Mouse (Mus musculus): ENCODE measurements around the gene Ing4. TPM values are rescaled to one million over a fixed set of nuclear protein-coding genes. Genes with fewer than 3 reads are reported as not detected.

Ing4 gene
- total RNA-seq, 1 experiment from 2014 or later: 52.8 TPM

GRCm38 (mm10) chr6:125088561-125089321, 49.2 kb downstream of the Ing4 start:
- peak; percentile 63 for ATAC-seq (replicated peaks; ENCODE audit: low read depth, poor library complexity, severe bottlenecking)

- peak; percentile 43 for ATAC-seq (replicated peaks; ENCODE audit: low read depth, poor library complexity, severe bottlenecking)
Observed at GRCm38 (mm10) chr6:125089521-125090321, 50.2 kb downstream of the Ing4 start.

GRCm38 (mm10) chr6:125090341-125091085, 51.0 kb downstream of the Ing4 start:
- ATAC-seq (replicated peaks; ENCODE audit: low read depth, poor library complexity, severe bottlenecking): no peak

- ATAC-seq (replicated peaks; ENCODE audit: low read depth, poor library complexity, severe bottlenecking): no peak
Observed at GRCm38 (mm10) chr6:125092372-125092771, 52.8 kb downstream of the Ing4 start.

DNA sequence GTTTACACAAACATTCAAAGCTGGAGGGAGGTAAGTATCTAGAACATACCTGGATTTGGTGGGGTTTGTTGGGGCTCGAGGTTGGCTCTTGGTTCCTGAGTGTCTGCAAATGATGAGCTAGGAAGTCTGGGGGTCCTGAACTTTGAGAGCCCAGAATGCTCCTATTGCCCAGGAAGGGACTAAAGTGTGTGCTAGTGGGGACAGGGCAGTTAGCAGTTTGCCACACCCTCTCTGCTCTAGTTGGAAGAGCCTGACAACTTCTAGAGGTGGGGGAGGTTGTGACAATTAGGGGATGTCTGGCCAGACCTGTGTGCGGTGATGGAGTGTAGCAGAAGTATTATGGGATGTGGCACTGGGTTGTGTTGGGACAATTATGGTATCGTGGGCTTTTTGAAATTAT, 55.3 kb downstream of the Ing4 start:
- ATAC-seq (replicated peaks; ENCODE audit: low read depth, poor library complexity, severe bottlenecking): no peak

DNA sequence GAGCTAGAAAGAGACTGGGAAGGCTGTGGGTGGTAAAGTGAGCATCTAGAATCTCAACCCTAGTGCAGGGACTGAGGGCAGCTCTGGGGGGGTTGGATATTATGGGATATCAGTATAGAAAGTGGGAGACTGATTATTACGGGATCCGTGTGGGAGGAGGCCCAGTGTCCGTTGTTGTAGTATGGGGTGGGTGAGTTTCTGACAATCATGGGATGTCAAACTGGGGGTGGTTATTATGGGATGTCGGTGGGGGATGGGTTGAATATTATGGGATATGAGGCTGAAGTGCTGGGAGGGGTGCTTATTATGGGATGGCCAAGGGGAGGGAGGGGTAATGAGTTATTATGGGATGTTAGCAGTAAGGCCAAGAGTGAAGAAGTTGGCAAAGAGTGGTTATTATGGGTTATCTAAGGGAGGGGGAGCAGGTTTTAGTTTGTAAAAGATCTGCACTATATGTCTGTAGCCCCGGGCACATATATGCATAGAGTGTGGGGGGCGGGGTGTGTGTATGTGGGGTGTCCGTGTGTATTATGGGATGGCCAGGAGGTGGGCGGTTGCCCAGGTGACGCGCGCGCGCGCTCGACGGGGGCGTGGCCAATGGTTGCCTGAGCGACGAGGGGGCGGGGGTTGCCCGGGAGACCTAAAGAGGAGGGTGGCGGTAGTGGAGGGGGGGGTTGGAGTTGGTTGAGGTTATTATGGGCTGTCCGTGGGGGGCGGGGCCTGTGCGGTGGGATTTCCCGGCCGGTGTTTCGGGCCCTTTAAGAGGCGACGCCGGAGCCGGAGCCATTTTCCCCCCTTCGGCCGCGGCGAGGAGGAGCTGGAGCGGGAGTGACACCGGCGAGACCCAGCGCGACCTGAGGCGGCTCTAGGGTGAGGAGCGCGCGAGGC, 56.1 kb downstream of the Ing4 start, which contains the start of gene Chd4:
Gene Chd4 (plus strand): TSS at position 591 of the 888 bp plus-strand sequence.
- ATAC-seq (replicated peaks; ENCODE audit: low read depth, poor library complexity, severe bottlenecking): peak; percentile 53

- no peak for ATAC-seq (replicated peaks; ENCODE audit: low read depth, poor library complexity, severe bottlenecking)
Observed at GRCm38 (mm10) chr6:125096279-125096596, 56.7 kb downstream of the Ing4 start.

- ATAC-seq (replicated peaks; ENCODE audit: low read depth, poor library complexity, severe bottlenecking): no peak; the same call in 1 of the 2 replicates
Observed at GRCm38 (mm10) chr6:125096597-125097345, 57.2 kb downstream of the Ing4 start.

DNA sequence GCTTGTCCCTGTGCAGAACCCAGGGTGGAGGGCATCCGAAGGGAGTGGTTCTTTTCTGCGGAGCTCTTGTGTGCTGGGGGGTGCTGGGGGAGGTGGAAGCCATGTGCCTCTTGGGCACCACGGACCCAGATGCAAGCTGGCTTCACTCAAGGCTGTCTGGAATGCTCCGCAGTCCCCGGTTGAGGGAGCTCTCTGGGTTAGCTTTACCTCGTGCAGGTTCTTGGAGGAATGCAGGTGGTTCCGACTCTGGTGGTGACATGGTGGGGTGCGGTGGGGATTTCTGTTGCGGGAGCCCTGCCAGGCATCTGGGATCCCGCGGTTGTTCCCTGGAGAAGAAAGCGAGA, 57.8 kb downstream of the Ing4 start:
- no peak for ATAC-seq (replicated peaks; ENCODE audit: low read depth, poor library complexity, severe bottlenecking)

GRCm38 (mm10) chr6:125097951-125098350, 58.4 kb downstream of the Ing4 start:
- ATAC-seq (replicated peaks; ENCODE audit: low read depth, poor library complexity, severe bottlenecking): no peak

DNA sequence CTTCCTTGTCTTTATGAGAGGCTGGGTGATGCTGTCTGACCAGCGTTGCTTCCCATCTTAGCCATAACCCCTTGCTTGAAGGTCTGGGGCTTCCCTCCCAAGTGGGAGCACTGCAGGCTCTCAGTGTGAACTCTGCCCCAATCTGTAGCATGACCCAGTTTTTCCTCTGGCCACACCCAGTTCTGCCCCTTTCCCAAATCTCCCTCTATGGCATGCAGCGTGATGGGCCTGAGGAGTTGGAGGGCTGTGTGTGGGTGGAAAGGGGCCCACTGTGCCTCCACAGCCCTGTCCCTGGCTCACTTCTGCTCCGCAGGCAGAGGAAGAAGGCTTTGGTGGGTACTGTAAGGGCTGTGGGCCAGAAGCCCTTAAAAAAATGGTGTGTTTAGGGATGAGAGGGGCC, 59.0 kb downstream of the Ing4 start:
- ATAC-seq (replicated peaks; ENCODE audit: low read depth, poor library complexity, severe bottlenecking): no peak

Other genes with a start within 250 kb of the Ing4 start
- 1.1 and 3.8 TPM in 2 replicates for gene Spsb2, start 231.1 kb upstream of the Ing4 start, total RNA-seq (2017)
- 158 and 197 TPM in 2 replicates for gene Tpi1, start 225.5 kb upstream of the Ing4 start, total RNA-seq (2017)
- 76.5 and 84.3 TPM in 2 replicates for gene Usp5, start 210.3 kb upstream of the Ing4 start, total RNA-seq (2017)
- gene Cdca3, start 210.2 kb upstream of the Ing4 start, total RNA-seq (2017): 73.5 and 92.1 TPM in 2 replicates
- not detected in 2 replicates for gene Gnb3, start 199.5 kb upstream of the Ing4 start, total RNA-seq (2017)
- gene P3h3, start 182.0 kb upstream of the Ing4 start, total RNA-seq (2017): 8.3 and 8.7 TPM in 2 replicates
- 0.24 and 0.32 TPM in 2 replicates for gene Gpr162, start 175.8 kb upstream of the Ing4 start, total RNA-seq (2017)
- gene Cd4, start 151.5 kb upstream of the Ing4 start, total RNA-seq (2017): 0.73 TPM in 2 replicates
- gene Lag3, start 128.1 kb upstream of the Ing4 start, total RNA-seq (2017): 0.82 and 1.6 TPM in 2 replicates
- gene Ptms, start 119.7 kb upstream of the Ing4 start, total RNA-seq (2017): 40.3 and 71.3 TPM in 2 replicates
- gene Mlf2, start 108.4 kb upstream of the Ing4 start, total RNA-seq (2017): 54.9 and 61.1 TPM in 2 replicates
- 45.6 and 48.1 TPM in 2 replicates for gene Cops7a, start 74.2 kb upstream of the Ing4 start, total RNA-seq (2017)
- gene Pianp, start 43.1 kb upstream of the Ing4 start, total RNA-seq (2017): not detected in 2 replicates
- 19.7 and 27.0 TPM in 2 replicates for gene Zfp384, start 30.6 kb upstream of the Ing4 start, total RNA-seq (2017)
- 2.3 and 5.4 TPM in 2 replicates for gene Acrbp, start 9.9 kb downstream of the Ing4 start, total RNA-seq (2017)
- gene Lpar5, start 28.2 kb downstream of the Ing4 start, total RNA-seq (2017): 4.4 and 6.9 TPM in 2 replicates
- 444 and 506 TPM in 2 replicates for gene Chd4, start 56.2 kb downstream of the Ing4 start, total RNA-seq (2017)
- gene Nop2, start 92.1 kb downstream of the Ing4 start, total RNA-seq (2017): 85.9 and 92.8 TPM in 2 replicates
- 16.5 and 19.5 TPM in 2 replicates for gene Iffo1, start 105.5 kb downstream of the Ing4 start, total RNA-seq (2017)
- 769 and 809 TPM in 2 replicates for gene Gapdh, start 126.7 kb downstream of the Ing4 start, total RNA-seq (2017)
- 272 and 344 TPM in 2 replicates for gene Ncapd2, start 151.9 kb downstream of the Ing4 start, total RNA-seq (2017)
- gene Mrpl51, start 152.0 kb downstream of the Ing4 start, total RNA-seq (2017): 97.3 and 99.1 TPM in 2 replicates
- 4.9 and 8.0 TPM in 2 replicates for gene Vamp1, start 175.8 kb downstream of the Ing4 start, total RNA-seq (2017)
- gene Tapbpl, start 192.1 kb downstream of the Ing4 start, total RNA-seq (2017): 18.8 and 20.2 TPM in 2 replicates
- 66.4 and 98.2 TPM in 2 replicates for gene Cd27, start 197.2 kb downstream of the Ing4 start, total RNA-seq (2017)
- not detected in 2 replicates for gene Tuba3a, start 246.3 kb downstream of the Ing4 start, total RNA-seq (2017)

All from common myeloid progenitor, adult 5-6 weeks (primary cell).